Mouse (Mus musculus) monocyte, adult 5-6 weeks (primary cell): ENCODE measurements around the gene Itpkc. TPM values are rescaled to one million over a fixed set of nuclear protein-coding genes. Genes with fewer than 3 reads are reported as not detected.
"Not testable (repeated sequence)": the region's sequence is repeated elsewhere in the genome, so short reads cannot be mapped to it uniquely, and the experiment has no call there.

Experiments
- ATAC-seq: fragments of 153-309, 156-312 bp; replicated peaks from 2 replicates; pipeline ENCODE4 v1.8.0; 2017; ENCODE audit warnings: mild to moderate bottlenecking; ENCODE audit not compliant: low TSS enrichment, insufficient number of reproducible peaks, severe bottlenecking, poor library complexity, low FRiP score
- total RNA-seq: library from RNA; stranded (forward); fragments of 200-1000, 200-491, 200-594 nt; gene quantifications from 3 replicates; pipeline ENCODE4 v1.2.3, GENCODE M21; 2017

Gene Itpkc
- total RNA-seq, 1 experiment from 2014 or later = 9.1 TPM

DNA sequence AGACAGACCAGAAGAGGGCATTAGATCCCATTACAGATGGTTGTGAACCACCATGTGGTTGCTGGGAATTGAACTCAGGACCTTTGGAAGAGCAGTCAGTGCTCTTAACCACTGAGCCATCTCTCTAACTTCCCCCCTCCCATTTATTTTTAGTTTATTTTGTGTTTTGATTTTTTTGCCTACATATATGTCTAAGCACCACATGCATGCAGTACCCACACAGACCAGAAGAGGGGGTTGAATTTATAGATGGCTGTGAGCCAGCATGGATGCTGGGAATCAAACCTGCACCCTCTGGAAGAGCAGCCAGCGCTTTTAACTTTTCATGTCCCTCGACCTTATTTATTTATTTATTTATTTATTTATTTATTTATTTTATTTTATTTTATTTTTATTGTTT lies 15.6 kb upstream of the Itpkc start:
- not testable (repeated sequence) for ATAC-seq

- no peak for ATAC-seq
Measured at GRCm38 (mm10) chr7:27243211-27243610, 14.8 kb upstream of the Itpkc start.

DNA sequence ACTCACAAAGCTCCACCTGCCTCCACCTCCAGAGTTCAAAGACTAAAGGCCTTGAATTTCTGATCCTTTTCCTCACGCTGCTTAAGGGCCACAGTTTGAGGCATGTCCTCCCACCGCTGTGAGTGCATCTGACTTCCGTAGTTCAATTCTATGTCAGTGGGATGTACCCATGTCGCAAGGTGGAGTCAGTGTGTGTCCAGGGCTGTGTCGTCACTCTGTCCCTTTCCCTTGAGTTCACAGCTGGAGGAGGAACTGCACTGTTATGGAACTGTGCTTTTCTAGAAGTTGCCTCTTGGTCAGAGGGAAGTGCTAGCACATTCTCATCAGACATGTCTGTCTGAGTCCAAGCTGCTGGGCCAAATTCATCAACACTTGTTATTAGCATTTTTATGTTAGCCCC lies 10.1 kb upstream of the Itpkc start:
- ATAC-seq = peak; percentile 60; the same call in 1 of the 2 replicates

DNA sequence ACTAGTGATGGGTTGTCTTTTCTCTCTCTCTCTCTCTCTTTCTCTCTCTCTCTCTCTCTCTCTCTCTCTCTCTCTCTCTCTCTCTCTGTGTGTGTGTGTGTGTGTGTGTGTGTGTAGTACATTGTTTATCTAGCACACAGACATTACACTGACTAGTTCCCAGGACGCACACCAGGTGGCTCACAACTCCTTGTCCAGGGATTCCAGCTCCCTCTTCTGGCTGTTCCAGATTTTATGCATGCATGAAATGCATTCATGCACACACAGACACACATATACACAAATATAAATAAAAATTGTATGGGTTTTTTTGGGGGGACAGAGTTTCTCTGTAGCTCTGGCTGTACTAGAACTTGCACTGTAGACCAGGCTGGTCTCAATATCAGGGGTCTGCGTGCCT lies 9.1 kb upstream of the Itpkc start:
- ATAC-seq = no peak

DNA sequence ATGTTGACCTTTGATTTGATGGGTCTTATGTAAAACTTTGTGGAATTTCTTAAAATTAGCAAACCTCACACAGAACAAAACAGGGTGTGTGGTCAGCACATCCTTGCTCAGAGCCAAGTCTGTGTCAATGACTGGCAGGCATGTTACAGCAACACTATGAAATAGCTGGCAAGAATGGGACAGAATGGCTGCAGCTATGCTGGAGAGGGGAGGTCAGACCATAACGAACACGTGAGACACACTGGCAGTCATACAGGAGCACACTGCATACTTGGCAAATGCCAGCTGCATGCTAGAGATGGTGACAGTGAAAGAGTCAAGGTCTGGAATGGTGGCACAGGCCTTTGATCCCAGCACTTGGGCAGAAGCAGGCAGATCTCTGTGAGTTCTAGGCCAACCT lies 7.3 kb upstream of the Itpkc start:
- no peak for ATAC-seq

GRCm38 (mm10) chr7:27233300-27233699 lies 4.8 kb upstream of the Itpkc start:
- ATAC-seq = no peak

DNA sequence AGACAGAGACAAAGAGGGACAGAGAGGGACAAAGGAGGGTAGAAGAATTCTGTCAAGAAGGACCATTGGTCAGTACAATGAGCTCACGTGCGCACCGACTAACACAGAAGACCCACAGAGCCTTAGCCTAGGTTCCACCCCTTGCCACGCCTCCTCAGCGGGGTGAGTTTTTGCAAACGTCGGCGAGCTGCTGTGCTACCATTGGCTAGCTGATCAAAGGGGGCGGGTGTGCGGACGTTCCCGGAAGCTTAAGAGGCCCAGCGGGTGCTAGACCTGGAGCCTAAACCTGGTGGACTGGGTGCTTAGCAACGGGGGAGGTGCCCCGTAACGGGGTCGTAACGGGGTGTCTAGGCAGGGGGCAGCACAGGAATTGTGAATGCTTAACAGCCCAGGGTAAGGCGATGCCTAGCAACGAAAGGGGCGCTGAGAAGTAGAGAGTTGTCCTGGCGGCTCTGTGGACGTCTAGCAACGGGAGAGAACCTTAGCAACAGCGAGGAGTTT lies 4.4 kb upstream of the Itpkc start, which contains the start of gene Coq8b:
Coq8b (plus strand) TSS at position 243 of the 501 bp plus-strand sequence.
- peak; percentile 91 for ATAC-seq

GRCm38 (mm10) chr7:27231693-27232331 lies 3.4 kb upstream of the Itpkc start:
- ATAC-seq = no peak

DNA sequence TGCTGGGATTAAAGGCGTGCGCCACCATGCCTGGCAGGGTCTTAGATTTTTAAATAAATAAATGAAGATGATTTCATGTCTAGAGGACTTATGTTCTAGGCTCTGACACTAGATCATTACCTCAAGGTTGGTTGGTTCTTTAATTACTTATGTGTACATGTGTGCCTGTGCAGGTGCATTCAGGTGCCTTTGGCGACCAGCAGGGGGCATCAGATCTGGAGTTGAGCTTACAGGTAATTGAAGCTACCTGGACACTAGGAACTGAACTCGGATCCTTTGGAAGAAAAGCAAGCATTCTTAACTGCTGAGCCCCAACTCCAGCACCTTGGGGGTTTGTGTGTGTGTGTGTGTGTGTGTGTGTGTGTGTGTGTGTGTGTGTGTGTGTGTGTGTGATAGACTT lies 2.3 kb upstream of the Itpkc start:
- no peak for ATAC-seq

DNA sequence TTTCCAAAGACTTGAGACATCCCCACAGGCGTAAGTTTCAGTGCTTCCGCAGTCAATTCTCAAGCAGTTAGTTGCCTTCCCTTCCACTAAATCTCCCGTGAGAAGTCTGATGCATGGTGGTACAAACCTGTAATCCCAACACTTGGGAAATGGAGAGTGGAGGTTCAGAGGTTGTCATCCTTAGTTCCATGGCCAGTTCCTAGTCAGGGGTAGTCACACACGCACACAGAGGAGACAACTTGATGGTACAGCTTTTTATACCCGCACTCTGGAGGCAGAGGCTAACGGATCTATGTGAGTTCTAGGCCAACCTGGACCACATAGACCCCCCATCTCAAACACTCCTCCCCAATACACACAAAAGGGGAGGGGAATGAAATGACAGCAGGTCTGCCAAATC lies 404 bp upstream of the Itpkc start:
- ATAC-seq = no peak

GRCm38 (mm10) chr7:27227676-27228075 lies 785 bp downstream of the Itpkc start:
- ATAC-seq = no peak

GRCm38 (mm10) chr7:27227276-27227675 lies 1.2 kb downstream of the Itpkc start:
- no peak for ATAC-seq

- ATAC-seq = no peak
Measured at GRCm38 (mm10) chr7:27224877-27225575, 3.4 kb downstream of the Itpkc start.

DNA sequence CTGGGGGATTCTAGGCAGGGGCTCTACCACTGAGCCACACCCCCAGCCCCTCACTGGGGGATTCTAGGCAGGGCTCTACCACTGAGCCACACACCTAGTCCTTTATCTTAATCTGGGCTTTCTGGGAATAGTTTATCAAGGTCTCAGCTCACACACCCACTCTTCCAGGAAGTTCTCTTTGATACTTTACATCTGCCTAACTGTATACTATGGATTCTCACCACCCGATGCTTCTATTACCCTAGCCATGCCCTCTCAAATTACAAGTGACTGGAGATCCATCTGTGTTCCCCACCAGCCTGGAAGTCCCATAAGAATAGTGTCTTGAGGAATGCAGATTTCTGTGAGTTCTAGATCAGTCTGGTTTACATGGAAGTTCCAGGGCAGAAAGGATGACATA lies 5.9 kb downstream of the Itpkc start:
- no peak for ATAC-seq

- no peak for ATAC-seq
Measured at GRCm38 (mm10) chr7:27221939-27222338, 6.5 kb downstream of the Itpkc start.

- no peak for ATAC-seq
Measured at GRCm38 (mm10) chr7:27219937-27220336, 8.5 kb downstream of the Itpkc start.

DNA sequence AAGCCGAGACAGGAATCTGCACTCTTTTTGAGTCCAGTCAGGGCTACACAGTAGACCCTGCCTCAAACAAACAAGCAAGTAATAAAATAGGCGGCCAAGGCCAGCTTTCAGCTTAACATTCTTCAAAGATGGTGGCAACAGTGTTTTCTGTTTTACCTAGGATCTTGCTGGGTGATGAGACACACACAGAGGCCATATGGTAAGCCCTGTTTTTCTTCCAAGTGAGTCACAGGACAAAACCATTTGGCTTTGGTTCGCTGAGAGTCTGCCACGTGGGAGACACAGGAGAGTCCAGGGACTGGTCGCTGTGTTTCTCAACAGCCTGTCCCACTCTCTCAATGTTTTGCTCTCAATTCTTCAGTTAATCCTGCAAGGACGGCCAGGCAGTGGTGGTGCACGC lies 9.9 kb downstream of the Itpkc start:
- no peak for ATAC-seq

DNA sequence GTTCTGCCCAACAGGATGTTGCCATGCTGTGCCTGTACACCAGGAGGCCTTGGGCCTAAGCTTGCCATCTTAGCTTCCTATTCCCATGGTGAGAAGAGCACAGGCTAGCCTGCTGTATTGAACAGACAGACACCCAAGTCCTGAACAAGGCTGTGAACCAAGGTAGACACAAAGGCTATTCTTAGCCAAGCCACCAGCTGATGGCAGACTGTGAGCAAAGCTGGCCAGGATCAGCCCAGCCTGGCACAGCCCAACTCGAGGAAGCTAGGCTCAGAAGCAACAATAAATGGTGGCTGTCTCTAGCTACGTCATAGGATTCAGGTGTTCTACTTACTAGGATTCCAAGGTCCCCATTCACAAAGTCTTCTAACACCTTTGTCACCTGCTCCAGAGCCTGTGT lies 15.8 kb downstream of the Itpkc start:
- no peak for ATAC-seq

GRCm38 (mm10) chr7:27203730-27204449 lies 24.6 kb downstream of the Itpkc start:
- ATAC-seq = no peak

DNA sequence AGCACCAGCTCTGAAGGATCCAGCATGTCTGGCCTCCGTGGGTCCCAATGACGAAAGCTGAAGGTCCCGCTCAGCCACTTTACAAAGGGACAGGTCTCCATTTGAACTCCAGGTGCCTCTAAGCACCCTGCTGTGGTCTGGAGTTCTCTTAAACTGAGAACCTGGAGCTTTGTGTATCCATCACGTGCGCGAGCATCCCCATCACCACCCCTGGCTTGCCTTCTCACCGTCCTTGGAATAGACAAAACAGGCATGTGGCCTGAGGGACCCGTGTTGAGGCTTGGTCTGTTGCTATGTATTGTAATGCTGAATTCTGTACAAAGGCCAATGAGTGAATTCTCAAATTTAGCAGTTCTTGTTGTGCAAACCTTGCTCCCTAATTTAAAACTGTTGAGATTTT lies 29.7 kb downstream of the Itpkc start:
- no peak for ATAC-seq
